Mouse (Mus musculus) midbrain, embryonic 14.5 days (tissue): Measurements from ENCODE around the gene Tprn. TPM values are rescaled to one million over a fixed set of nuclear protein-coding genes. Genes with fewer than 3 reads are reported as not detected.

Source experiments
- ATAC-seq: fragments of 200-750 bp; cut with Nextera tagmentation; 2 replicates; pipeline ENCODE4 v1.8.0; 2017; ENCODE audit warnings: moderate number of reproducible peaks, moderate library complexity; ENCODE audit not compliant: low FRiP score, low TSS enrichment
- DNase-seq: peaks from one replicate; pipeline ENCODE4 v3.0.0-alpha.2; 2015
- H3K27ac ChIP-seq: fragments of 300-500 bp; sonication (generic); replicated peaks from 2 replicates; pipeline ENCODE4 v1.5.1; 2014; ENCODE audit warnings: mild to moderate bottlenecking, low read depth, low read length, moderate library complexity
- H3K27me3 ChIP-seq: fragments of 300-500 bp; sonication (generic); 2 replicates; pipeline ENCODE4 v1.6.1; 2014; ENCODE audit warnings: low read length, control low read depth, mixed read lengths; ENCODE audit not compliant: control insufficient read depth, insufficient read depth
- H3K36me3 ChIP-seq: fragments of 300-500 bp; sonication (generic); 2 replicates; pipeline ENCODE4 v1.6.1; 2014; ENCODE audit warnings: low read length, control low read depth; ENCODE audit not compliant: control insufficient read depth, insufficient read depth
- H3K4me1 ChIP-seq: fragments of 300-500 bp; sonication (generic); 2 replicates; pipeline ENCODE4 v1.6.1; 2014; ENCODE audit warnings: mild to moderate bottlenecking, antibody characterized with exemption, low read length, control low read depth; ENCODE audit not compliant: control insufficient read depth, insufficient read depth
- H3K4me2 ChIP-seq: fragments of 300-500 bp; sonication (generic); 2 replicates; pipeline ENCODE4 v1.6.1; 2014; ENCODE audit warnings: mild to moderate bottlenecking, low read length, moderate library complexity
- H3K4me3 ChIP-seq: fragments of 300-500 bp; sonication (generic); replicated peaks from 2 replicates; pipeline ENCODE4 v1.5.1; 2014; ENCODE audit warnings: low read depth, low read length
- H3K9ac ChIP-seq: fragments of 300-500 bp; sonication (generic); replicated peaks from 2 replicates; pipeline ENCODE4 v1.6.1; 2014; ENCODE audit warnings: mild to moderate bottlenecking, low read length, moderate library complexity
- H3K9me3 ChIP-seq: fragments of 300-500 bp; sonication (generic); 2 replicates; pipeline ENCODE4 v1.6.1; 2016; ENCODE audit warnings: low read length, control low read depth, mixed read lengths; ENCODE audit not compliant: control insufficient read depth
- WGBS: fragments of 180-500 bp; shearing (Covaris S2); extraction: QIAGEN DNeasy Blood & Tissue Kit; methylation state at CpG from one replicate; pipeline ENCODE4 v1.1.7; 2014; 5-methylcytosine and 5-hydroxymethylcytosine counted together
- polyA plus RNA-seq: library from polyadenylated mRNA; unstranded; fragments of >200 nt; fragmentation: Nextera tagmentation; extraction: Ambion mirVana; gene quantifications from 2 replicates; pipeline ENCODE4 v1.2.1, GENCODE M21; 2014

The Tprn gene
- polyA plus RNA-seq: 13.1 and 13.3 TPM in 2 replicates

DNA sequence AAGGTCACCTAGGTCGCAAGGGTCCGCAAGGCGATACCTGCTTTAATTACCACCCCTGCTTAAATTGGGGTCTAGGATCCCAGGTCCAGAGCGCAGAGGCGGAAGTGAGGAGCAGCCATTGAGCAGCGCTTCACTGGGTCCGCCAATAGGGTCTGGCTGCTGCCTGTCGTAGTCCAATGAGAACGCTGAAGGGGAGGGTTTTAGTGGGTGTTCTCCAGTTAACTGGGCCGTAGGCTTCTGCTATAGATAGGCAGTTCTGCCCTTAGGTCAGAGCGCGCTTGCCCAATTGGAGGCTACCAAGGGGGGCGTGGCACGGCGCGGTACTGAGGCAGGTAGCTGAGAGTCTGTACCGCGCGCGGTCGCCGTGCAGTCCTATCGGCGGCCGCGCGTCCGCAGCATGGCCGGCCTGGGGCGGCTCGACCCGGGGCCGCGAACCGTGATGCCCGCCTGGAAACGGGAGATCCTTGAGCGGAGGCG lies at the start of gene Tprn:
Tprn (plus strand) TSS at position 328 of the 477 bp plus-strand sequence.
- DNase-seq (peak; percentile 97), ATAC-seq (peak; percentile 97)
- WGBS: under 1% methylated on average over 39 of the region's 39 CpGs
- Histone ChIP-seq H3K9ac (peak within 1 kb of the TSS; percentile 68), H3K9me3 (no peaks in the 10 kb centered on the region), H3K4me1 (peaks cover 43% of the 10 kb centered on the region), H3K4me3 (peak within 1 kb of the TSS; percentile 80), H3K4me2 (peak within 1 kb of the TSS; percentile 100), H3K27ac (peak within 1 kb of the TSS; percentile 74), H3K36me3 (no peaks in the 10 kb centered on the region), H3K27me3 (peaks cover 9% of the 10 kb centered on the region)

DNA sequence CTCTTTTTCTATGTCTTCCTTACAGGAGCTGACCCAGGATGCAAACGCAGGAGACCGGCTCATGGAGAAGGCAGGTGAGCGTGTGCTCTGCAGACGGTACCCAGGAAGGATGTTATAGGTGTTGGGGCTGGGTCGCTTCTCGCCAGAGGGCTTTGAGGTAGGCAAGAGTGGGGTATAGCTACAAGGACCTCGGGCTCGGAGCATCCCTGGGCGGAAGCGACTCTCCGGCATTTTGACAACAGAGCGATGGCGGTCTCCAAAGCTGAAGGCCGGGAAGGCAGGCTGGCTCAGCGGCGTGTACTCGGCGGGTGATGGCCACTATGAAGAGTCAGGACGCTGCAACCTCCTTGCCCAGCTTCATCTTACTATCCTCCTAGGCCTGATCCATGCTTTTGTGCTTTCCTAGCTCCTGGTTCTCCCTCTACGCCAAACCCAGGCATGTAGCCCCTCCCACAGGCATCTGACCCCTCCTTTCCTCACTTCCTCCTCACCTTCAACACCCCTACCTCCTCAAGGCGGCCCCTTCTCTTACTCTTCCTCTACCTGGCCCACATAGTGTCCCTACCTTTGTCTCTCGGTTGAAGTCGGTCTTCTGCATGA lies 49.1 kb upstream of the Tprn start:
- DNase-seq (no peak), ATAC-seq (no peak)
- H3K36me3 ChIP-seq: peaks cover 3% of the 10 kb centered on the region
- no peak overlapping the region for H3K4me2 ChIP-seq
- H3K4me3 ChIP-seq: no peak overlapping the region
- H3K9me3 ChIP-seq: no peaks in the 10 kb centered on the region
- H3K9ac ChIP-seq: no peak overlapping the region
- no peak overlapping the region for H3K27ac ChIP-seq
- H3K4me1 ChIP-seq: peaks cover 19% of the 10 kb centered on the region
- 74% methylated on average over 23 of the region's 23 CpGs for WGBS
- no peaks in the 10 kb centered on the region for H3K27me3 ChIP-seq

DNA sequence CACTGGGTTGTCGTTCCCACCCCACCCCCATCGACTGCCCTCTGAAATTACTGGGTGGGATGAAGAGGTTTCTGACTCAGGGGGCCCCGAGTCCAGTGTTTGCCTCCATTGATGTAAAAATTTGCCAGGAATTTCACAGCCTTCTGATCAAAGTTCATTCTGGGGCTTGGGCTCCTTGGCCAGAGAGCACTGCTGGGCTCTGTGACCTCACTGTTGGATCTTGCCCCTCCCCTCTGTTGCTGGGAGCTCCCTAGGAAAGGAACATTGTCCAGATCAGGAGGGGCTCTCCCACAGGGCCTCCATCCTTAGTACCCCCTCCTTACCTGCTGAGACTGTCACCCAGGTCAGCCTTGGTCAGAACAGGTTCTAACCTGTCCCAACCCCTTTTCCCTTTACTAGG lies 48.0 kb upstream of the Tprn start, which contains the start of gene Stpg3:
Stpg3 (minus strand) TSS at position 194 of the 400 bp plus-strand sequence.
- H3K27me3 ChIP-seq: no peaks in the 10 kb centered on the region
- WGBS: 52% methylated on average over 3 of the region's 3 CpGs
- peaks cover 10% of the 10 kb centered on the region for H3K4me1 ChIP-seq
- no peaks in the 10 kb centered on the region for H3K36me3 ChIP-seq
- no peaks in the 10 kb centered on the region for H3K9me3 ChIP-seq
- H3K4me3 ChIP-seq: no peak within 1 kb of the TSS
- no peak within 1 kb of the TSS for H3K9ac ChIP-seq
- no peak for DNase-seq
- no peak within 1 kb of the TSS for H3K4me2 ChIP-seq
- H3K27ac ChIP-seq: no peak within 1 kb of the TSS
- ATAC-seq: no peak

DNA sequence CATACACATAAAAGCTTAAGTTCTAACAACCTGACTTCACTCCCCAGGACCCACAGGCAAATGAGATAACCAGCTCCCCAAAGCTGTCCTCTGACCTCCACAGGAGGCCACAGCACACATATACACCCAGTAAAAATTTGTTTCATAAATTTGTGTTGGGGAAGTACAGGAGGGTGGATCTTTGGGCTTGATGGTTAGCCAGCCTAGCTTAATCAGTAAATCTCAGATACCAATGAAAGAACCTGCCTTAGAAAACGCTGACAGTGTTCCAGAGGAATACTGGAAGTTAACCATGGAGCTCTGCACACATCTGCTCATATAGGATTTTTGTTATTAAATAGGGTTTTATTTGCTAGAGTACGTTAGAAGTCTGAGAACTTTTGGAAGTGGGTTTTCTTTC lies 44.8 kb upstream of the Tprn start:
- DNase-seq: no peak
- ATAC-seq: no peak
- WGBS: 60% methylated on average over 2 of the region's 2 CpGs
- Histone ChIP-seq H3K27me3 (no peaks in the 10 kb centered on the region), H3K27ac (no peak overlapping the region), H3K4me1 (no peaks in the 10 kb centered on the region), H3K4me2 (no peak overlapping the region), H3K36me3 (peaks cover 6% of the 10 kb centered on the region), H3K9ac (no peak overlapping the region), H3K4me3 (no peak overlapping the region), H3K9me3 (no peaks in the 10 kb centered on the region)

DNA sequence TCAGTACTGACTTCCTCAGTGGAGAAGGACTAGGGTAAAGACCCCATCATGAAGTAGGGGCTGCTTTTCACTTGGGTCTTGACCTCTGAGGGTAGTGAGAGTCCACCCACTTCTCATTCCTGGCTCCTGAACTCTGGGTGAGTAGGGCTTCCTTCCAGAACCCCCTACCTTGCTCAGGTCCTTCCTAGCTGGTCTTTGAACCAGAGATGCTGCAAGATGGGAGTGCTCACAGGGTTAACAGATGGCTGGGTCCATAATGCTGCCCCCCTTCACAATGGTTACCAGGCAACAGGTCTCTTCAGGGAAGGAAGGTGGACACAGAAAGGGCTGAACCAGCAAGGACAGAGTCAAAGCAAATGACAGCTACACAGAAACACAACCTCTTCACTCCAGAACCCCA lies 44.0 kb upstream of the Tprn start, which contains the start of gene Fam166a:
Fam166a (plus strand) TSS at position 301 of the 400 bp plus-strand sequence.
- no peak for ATAC-seq
- Histone ChIP-seq H3K9me3 (no peaks in the 10 kb centered on the region), H3K36me3 (peaks cover 6% of the 10 kb centered on the region), H3K4me3 (no peak within 1 kb of the TSS), H3K27ac (no peak within 1 kb of the TSS), H3K4me2 (no peak within 1 kb of the TSS), H3K27me3 (no peaks in the 10 kb centered on the region), H3K4me1 (peaks cover 3% of the 10 kb centered on the region), H3K9ac (no peak within 1 kb of the TSS)
- DNase-seq: no peak

DNA sequence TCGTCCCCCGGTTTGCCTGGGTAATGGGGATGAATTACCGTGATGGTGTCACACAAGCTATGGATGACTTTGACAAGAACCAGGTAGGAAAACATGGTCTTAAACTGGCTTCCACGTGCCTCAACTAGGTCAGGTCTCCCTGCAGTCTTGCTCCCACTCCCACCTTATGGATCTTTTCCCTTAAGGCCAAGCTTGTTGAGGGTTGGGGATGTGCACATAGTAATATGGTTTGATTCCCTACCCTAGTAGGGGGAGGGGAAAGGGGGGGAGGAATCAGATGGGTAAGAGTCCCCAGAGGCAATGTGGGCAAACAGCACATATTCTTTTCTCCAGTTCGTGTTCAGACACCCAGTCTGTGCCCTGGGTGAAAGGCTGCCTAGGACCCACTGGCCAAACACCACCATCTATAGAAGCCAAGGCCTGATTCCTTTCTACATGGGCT lies 41.1 kb upstream of the Tprn start:
- H3K4me2 ChIP-seq: no peak overlapping the region
- H3K27me3 ChIP-seq: no peaks in the 10 kb centered on the region
- H3K4me3 ChIP-seq: no peak overlapping the region
- H3K27ac ChIP-seq: no peak overlapping the region
- H3K4me1 ChIP-seq: peaks cover 15% of the 10 kb centered on the region
- H3K9ac ChIP-seq: no peak overlapping the region
- H3K9me3 ChIP-seq: no peaks in the 10 kb centered on the region
- H3K36me3 ChIP-seq: peaks cover 6% of the 10 kb centered on the region
- ATAC-seq: no peak
- DNase-seq: no peak
- WGBS: 74% methylated on average over 5 of the region's 5 CpGs

DNA sequence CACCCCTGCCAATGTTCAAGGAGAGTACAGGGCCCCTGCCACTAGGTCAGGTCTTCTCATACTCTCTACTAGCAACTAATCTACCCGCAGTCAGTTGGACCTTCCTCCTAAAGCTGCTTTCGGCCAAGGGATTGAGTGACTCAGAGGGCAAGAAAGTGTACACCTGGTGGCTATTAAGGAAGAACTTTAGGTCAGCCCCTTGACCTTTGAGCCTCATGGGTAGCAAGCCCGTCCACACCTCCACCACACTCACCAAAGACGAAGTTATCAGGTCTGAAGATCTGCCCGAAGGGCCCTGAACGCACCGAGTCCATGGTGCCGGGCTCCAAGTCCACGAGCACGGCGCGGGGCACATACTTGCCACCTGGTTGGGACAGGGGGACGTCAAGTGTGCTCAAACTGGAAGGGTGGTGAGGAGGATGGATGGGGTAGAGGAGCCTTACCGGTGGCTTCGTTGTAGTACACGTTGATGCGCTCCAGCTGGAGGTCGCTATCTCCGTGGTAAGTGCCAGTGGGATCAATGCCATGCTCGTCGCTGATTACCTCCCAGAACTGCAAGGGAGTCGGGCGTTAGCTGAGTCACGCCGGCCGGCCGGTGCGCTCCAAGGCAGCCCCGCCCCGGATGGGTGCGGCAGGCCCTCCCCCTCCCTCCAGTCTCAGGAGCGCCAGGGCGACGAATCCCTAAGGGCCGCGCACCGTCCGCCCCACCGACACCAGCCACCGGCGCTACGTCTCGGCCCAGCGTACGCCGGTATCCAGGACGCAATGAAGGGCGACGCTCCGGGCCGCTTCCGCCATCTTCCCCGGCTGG lies 38.5 kb upstream of the Tprn start:
- WGBS: 2% methylated on average over 52 of the region's 53 CpGs
- Histone ChIP-seq H3K36me3 (peaks cover 6% of the 10 kb centered on the region), H3K27me3 (no peaks in the 10 kb centered on the region), H3K4me1 (peaks cover 15% of the 10 kb centered on the region), H3K9ac (peak overlapping the region; percentile 80), H3K4me3 (peak overlapping the region; percentile 84), H3K27ac (peak overlapping the region; percentile 89), H3K9me3 (no peaks in the 10 kb centered on the region), H3K4me2 (peak overlapping the region; percentile 90)
- ATAC-seq (peak; percentile 22), DNase-seq (no peak)

DNA sequence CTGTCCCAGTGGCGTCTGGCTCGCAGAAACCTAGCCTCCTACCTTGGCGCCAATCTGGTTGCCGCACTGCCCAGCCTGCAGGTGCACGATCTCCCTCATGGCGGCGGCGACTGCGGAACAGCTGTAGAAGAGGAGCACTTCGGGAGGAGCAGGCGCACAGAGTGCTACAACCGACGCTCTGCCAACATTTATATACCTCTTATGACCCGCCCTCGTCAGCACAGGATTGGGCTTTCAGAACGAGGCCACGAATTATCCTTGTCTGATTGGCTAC lies 38.0 kb upstream of the Tprn start, which contains the start of gene Tubb4b:
Tubb4b (minus strand) TSS at position 211 of the 274 bp plus-strand sequence.
- Histone ChIP-seq H3K4me1 (peaks cover 15% of the 10 kb centered on the region), H3K27me3 (no peaks in the 10 kb centered on the region), H3K9me3 (no peaks in the 10 kb centered on the region), H3K4me2 (peak within 1 kb of the TSS; percentile 90), H3K9ac (peak within 1 kb of the TSS; percentile 80), H3K36me3 (peaks cover 6% of the 10 kb centered on the region), H3K27ac (peak within 1 kb of the TSS; percentile 99), H3K4me3 (peak within 1 kb of the TSS; percentile 84)
- ATAC-seq (no peak), DNase-seq (no peak)
- 0% methylated on average over 17 of the region's 17 CpGs for WGBS
